Mouse (Mus musculus) kidney, embryonic 14.5 days (tissue): ENCODE measurements around the gene Slc9c1. TPM values are rescaled to one million over a fixed set of nuclear protein-coding genes. Genes with fewer than 3 reads are reported as not detected.
A peak's percentile ranks its signal among the peaks of the same experiment; 100 is the strongest.
"Not testable (repeated sequence)": the region's sequence is repeated elsewhere in the genome, so short reads cannot be mapped to it uniquely, and the experiment has no call there.

Experiments
- ATAC-seq: fragments of 200-750 bp; cut with Nextera tagmentation; 2 replicates; pipeline ENCODE4 v1.8.0; 2017; ENCODE audit warnings: moderate number of reproducible peaks, mild to moderate bottlenecking, moderate TSS enrichment, moderate library complexity; ENCODE audit not compliant: low FRiP score, low TSS enrichment
- H3K27ac ChIP-seq: fragments of 300-500 bp; sonication (generic); 2 replicates; pipeline ENCODE4 v1.5.1; 2014; ENCODE audit warnings: low read depth, mild to moderate bottlenecking, low read length, moderate library complexity, mixed read lengths
- H3K27me3 ChIP-seq: fragments of 300-500 bp; sonication (generic); 2 replicates; pipeline ENCODE4 v1.6.1; 2014; ENCODE audit warnings: mild to moderate bottlenecking, low read length; ENCODE audit not compliant: control insufficient read depth, insufficient read depth
- H3K36me3 ChIP-seq: fragments of 300-500 bp; sonication (generic); 2 replicates; pipeline ENCODE4 v1.6.1; 2014; ENCODE audit warnings: low read length, mixed read lengths; ENCODE audit not compliant: control insufficient read depth, insufficient read depth
- H3K4me1 ChIP-seq: fragments of 300-500 bp; sonication (generic); 2 replicates; pipeline ENCODE4 v1.6.1; 2014; ENCODE audit warnings: low read length, mixed read lengths; ENCODE audit not compliant: control insufficient read depth, insufficient read depth
- H3K4me2 ChIP-seq: fragments of 300-500 bp; sonication (generic); replicated peaks from 2 replicates; pipeline ENCODE4 v1.6.1; 2014; ENCODE audit warnings: low read depth, mild to moderate bottlenecking, low read length
- H3K4me3 ChIP-seq: fragments of 300-500 bp; sonication (generic); 2 replicates; pipeline ENCODE4 v1.5.1; 2014; ENCODE audit warnings: mild to moderate bottlenecking, low read length
- H3K9ac ChIP-seq: fragments of 300-500 bp; sonication (generic); 2 replicates; pipeline ENCODE4 v1.6.1; 2014; ENCODE audit warnings: low read depth, mild to moderate bottlenecking, low read length, moderate library complexity
- H3K9me3 ChIP-seq: fragments of 300-500 bp; sonication (generic); 2 replicates; pipeline ENCODE4 v1.6.1; 2016; ENCODE audit warnings: low read length; ENCODE audit not compliant: control insufficient read depth
- WGBS: fragments of 180-500 bp; shearing (Covaris S2); extraction: QIAGEN DNeasy Blood & Tissue Kit; methylation state at CpG from one replicate; pipeline ENCODE4 v1.1.7; 2014; 5-methylcytosine and 5-hydroxymethylcytosine counted together
- polyA plus RNA-seq: library from polyadenylated mRNA; unstranded; fragments of >200 nt; fragmentation: Nextera tagmentation; extraction: Ambion mirVana; gene quantifications from 2 replicates; pipeline ENCODE4 v1.2.1, GENCODE M21; 2014

Gene Slc9c1
- not detected in 2 replicates for polyA plus RNA-seq

GRCm38 (mm10) chr16:45535009-45535408, at the start of gene Slc9c1:
Gene Slc9c1, plus strand, starts transcription at chr16:45535309.
- Histone ChIP-seq H3K4me3 (no peak within 1 kb of the TSS), H3K36me3 (no peaks in the 10 kb centered on the region), H3K27me3 (no peaks in the 10 kb centered on the region), H3K4me1 (no peaks in the 10 kb centered on the region), H3K9ac (no peak within 1 kb of the TSS), H3K27ac (no peak within 1 kb of the TSS), H3K9me3 (no peaks in the 10 kb centered on the region), H3K4me2 (no peak within 1 kb of the TSS)
- WGBS = 94% methylated on average over 5 of the region's 5 CpGs
- ATAC-seq = no peak

DNA sequence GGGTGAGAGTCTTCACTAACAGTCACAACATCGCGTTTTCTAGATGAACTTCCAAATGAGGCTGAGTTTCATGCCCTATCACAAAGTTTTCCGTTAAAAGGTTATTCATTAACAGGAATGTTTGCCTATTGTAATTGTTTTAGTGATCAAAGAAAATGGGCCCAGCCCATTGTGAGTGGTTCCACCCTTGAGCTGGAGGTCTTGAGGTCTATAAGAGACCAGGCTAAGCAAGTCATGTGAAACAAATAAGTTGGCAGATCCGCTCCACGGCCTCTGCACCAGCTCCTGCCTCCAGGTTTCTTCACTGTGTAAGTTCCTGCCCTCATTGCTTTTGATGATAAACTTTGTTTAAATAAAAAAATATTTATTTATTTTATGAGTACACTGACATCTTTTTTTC, 42.2 kb upstream of the Slc9c1 start, which contains the start of gene Gm609:
Gm609 (minus strand) TSS at position 43 of the 400 bp plus-strand sequence.
- Histone ChIP-seq H3K9ac (no peak within 1 kb of the TSS), H3K36me3 (no peaks in the 10 kb centered on the region), H3K27me3 (no peaks in the 10 kb centered on the region), H3K4me1 (no peaks in the 10 kb centered on the region), H3K27ac (no peak within 1 kb of the TSS), H3K4me2 (no peak within 1 kb of the TSS; the same call in 1 of the 2 replicates), H3K4me3 (no peak within 1 kb of the TSS), H3K9me3 (no peaks in the 10 kb centered on the region)
- ATAC-seq = peak; percentile 92
- WGBS = 47% methylated on average over 5 of the region's 5 CpGs

DNA sequence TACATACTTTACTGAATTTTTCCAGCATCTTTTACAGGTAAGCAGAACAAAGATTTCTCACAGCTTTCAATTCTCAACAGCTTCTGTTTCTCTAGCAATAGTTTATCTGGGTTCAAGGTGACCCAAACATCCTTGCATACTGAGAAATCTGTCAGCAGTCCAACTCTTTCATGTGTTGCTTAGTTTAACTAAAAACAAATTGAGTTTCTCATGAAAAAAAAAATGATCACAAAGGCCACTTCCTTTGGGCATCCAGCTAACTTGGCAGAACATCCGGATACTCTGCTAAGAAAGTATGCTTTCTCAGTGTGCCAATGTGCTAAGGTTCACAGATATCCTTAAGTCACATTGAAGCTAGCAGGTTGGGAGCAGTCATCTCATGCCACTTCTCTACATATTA, 39.8 kb upstream of the Slc9c1 start:
- no peaks in the 10 kb centered on the region for H3K27me3 ChIP-seq
- no peak overlapping the region for H3K4me3 ChIP-seq
- H3K9ac ChIP-seq = no peak overlapping the region
- ATAC-seq = no peak
- 73% methylated on average over 1 of the region's 1 CpGs for WGBS
- no peak overlapping the region for H3K4me2 ChIP-seq
- no peaks in the 10 kb centered on the region for H3K9me3 ChIP-seq
- H3K27ac ChIP-seq = no peak overlapping the region
- no peaks in the 10 kb centered on the region for H3K36me3 ChIP-seq
- no peaks in the 10 kb centered on the region for H3K4me1 ChIP-seq

GRCm38 (mm10) chr16:45525551-45525950, 9.6 kb upstream of the Slc9c1 start:
- H3K4me2 ChIP-seq = no peak overlapping the region
- no peaks in the 10 kb centered on the region for H3K27me3 ChIP-seq
- ATAC-seq = no peak
- no peaks in the 10 kb centered on the region for H3K4me1 ChIP-seq
- H3K27ac ChIP-seq = no peak overlapping the region
- H3K4me3 ChIP-seq = no peak overlapping the region
- H3K9ac ChIP-seq = no peak overlapping the region
- H3K9me3 ChIP-seq = no peaks in the 10 kb centered on the region
- H3K36me3 ChIP-seq = no peaks in the 10 kb centered on the region
- 78% methylated on average over 5 of the region's 5 CpGs for WGBS

GRCm38 (mm10) chr16:45531950-45532349, 3.2 kb upstream of the Slc9c1 start, which contains the start of gene Gm17783:
Gene Gm17783, minus strand, starts transcription at chr16:45532050.
- no peak within 1 kb of the TSS for H3K9ac ChIP-seq
- no peaks in the 10 kb centered on the region for H3K9me3 ChIP-seq
- ATAC-seq = no peak
- H3K27ac ChIP-seq = no peak within 1 kb of the TSS
- no peaks in the 10 kb centered on the region for H3K27me3 ChIP-seq
- no peaks in the 10 kb centered on the region for H3K36me3 ChIP-seq
- H3K4me2 ChIP-seq = no peak within 1 kb of the TSS
- no peaks in the 10 kb centered on the region for H3K4me1 ChIP-seq
- WGBS = 66% methylated on average over 4 of the region's 4 CpGs
- no peak within 1 kb of the TSS for H3K4me3 ChIP-seq

DNA sequence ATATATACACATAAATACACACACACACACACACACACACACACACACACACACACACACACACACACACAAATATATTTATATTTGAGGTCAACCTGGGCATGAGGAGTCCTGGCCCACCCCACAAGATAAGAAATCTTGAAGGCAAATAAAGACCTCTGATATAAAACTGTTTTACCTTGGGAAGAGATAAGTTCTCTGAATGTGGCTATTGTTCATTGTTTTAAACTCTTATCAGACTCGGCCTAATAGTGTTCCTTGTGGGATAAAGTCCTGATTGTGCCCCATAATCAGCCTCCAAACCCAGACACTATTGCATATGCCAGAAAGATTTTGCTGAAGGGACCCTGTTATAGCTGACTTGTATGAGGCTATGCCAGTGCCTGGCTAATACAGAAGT, 3.2 kb downstream of the Slc9c1 start:
- not testable (repeated sequence) for H3K27ac ChIP-seq, H3K4me2 ChIP-seq, H3K4me1 ChIP-seq, H3K9me3 ChIP-seq, H3K9ac ChIP-seq, H3K4me3 ChIP-seq, ATAC-seq, H3K27me3 ChIP-seq, H3K36me3 ChIP-seq
- 74% methylated on average over 1 of the region's 1 CpGs for WGBS

DNA sequence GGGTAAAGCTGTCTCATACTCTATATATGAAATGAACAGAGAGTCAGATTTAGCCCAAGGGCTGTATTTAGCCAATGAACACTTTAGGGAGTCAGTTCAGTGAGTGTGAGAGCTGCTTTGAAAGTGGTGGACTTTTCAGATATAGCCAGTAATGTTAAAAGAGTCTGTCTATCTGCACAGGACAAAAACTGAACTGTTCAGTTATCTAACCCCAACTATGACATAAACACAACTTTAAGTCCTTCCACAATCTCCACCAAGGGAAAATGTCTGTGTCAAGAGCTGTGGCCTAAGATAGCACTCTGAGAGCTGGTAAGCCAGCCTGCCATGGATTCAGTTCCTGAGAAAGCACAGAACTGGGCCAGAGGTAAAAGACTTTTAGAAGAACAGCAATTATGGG, 7.0 kb downstream of the Slc9c1 start:
- Histone ChIP-seq H3K27ac (no peak overlapping the region), H3K4me3 (no peak overlapping the region), H3K9ac (no peak overlapping the region), H3K27me3 (no peaks in the 10 kb centered on the region), H3K36me3 (no peaks in the 10 kb centered on the region), H3K4me1 (no peaks in the 10 kb centered on the region), H3K4me2 (no peak overlapping the region), H3K9me3 (no peaks in the 10 kb centered on the region)
- ATAC-seq = no peak

DNA sequence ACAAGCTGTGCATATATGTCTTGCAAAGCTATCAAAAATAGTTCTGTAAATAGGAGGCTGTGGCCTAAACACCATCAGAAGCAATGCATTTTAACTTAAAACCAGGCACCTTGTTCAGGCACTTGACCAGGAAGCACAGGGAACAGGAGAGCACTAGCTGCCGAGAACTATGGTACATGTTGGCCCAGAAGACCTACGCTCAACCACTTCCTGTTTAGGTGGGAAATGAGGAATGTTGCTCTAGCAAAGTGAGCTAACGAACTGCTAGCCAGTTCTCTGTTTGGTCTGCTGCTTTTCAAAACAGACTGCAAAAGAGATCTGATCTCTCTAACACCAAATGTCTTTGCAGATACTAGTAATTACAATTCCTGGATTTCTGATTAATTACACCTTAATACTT, 9.2 kb downstream of the Slc9c1 start:
- no peak overlapping the region for H3K9ac ChIP-seq
- H3K36me3 ChIP-seq = no peaks in the 10 kb centered on the region
- H3K27me3 ChIP-seq = no peaks in the 10 kb centered on the region
- WGBS = 79% methylated on average over 3 of the region's 3 CpGs
- H3K9me3 ChIP-seq = no peaks in the 10 kb centered on the region
- no peak overlapping the region for H3K4me2 ChIP-seq
- H3K4me3 ChIP-seq = no peak overlapping the region
- no peak for ATAC-seq
- H3K4me1 ChIP-seq = no peaks in the 10 kb centered on the region
- H3K27ac ChIP-seq = no peak overlapping the region

- H3K4me1 ChIP-seq = no peaks in the 10 kb centered on the region
- H3K4me2 ChIP-seq = no peak overlapping the region
- H3K27me3 ChIP-seq = no peaks in the 10 kb centered on the region
- H3K9ac ChIP-seq = no peak overlapping the region
- no peaks in the 10 kb centered on the region for H3K36me3 ChIP-seq
- ATAC-seq = no peak
- H3K4me3 ChIP-seq = no peak overlapping the region
- no peaks in the 10 kb centered on the region for H3K9me3 ChIP-seq
- H3K27ac ChIP-seq = no peak overlapping the region
These were observed 12.9 kb downstream of the Slc9c1 start for GRCm38 (mm10) chr16:45547982-45548381.

DNA sequence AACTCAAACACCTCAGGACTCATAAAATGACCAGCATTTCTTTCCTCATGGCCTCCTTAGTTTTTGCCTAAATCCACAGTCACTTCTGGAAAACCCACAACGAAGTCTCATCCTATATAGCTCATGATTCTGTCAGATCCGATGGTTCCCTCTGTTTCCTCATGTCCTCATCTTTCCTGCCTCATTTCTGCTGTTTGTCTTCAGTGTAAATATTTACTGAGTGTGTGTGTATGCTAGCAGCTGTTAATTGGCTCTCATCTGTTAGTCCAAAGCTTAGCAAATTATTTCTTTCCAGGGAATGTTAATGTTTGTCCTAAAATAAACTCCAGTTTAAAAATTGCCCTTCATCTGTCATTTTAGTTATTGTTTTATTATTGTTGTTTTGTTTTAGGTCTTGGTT, 16.5 kb downstream of the Slc9c1 start:
- no peaks in the 10 kb centered on the region for H3K27me3 ChIP-seq
- H3K9ac ChIP-seq = no peak overlapping the region
- H3K9me3 ChIP-seq = no peaks in the 10 kb centered on the region
- ATAC-seq = no peak
- no peak overlapping the region for H3K27ac ChIP-seq
- no peaks in the 10 kb centered on the region for H3K4me1 ChIP-seq
- 82% methylated on average over 2 of the region's 2 CpGs for WGBS
- H3K4me3 ChIP-seq = no peak overlapping the region
- H3K36me3 ChIP-seq = no peaks in the 10 kb centered on the region
- H3K4me2 ChIP-seq = no peak overlapping the region
